8 mouse cellular contexts compared by ENCODE assay signal in genomic region chr14:45220090-45220956, GRCm38 (mm10). TPM values are rescaled to one million over a fixed set of nuclear protein-coding genes. Genes with fewer than 3 reads are reported as not detected.
DNase-seq lines count a peak whose midpoint lies in the region; ATAC-seq and TF ChIP-seq lines count a peak whose summit lies in the region.

Txndc16 (minus strand) TSS chr14:45220328.

- ATAC-seq in hindbrain, embryonic 12.5 days (ENCODE audit: low FRiP score), result peak; percentile 61
- peak; percentile 21 for ATAC-seq in lung, postnatal 0 days

- H3K4me2 ChIP-seq in hindbrain, embryonic 12.5 days (replicated peaks), result peak within 1 kb of the TSS; percentile 77
- H3K4me2 ChIP-seq in lung, postnatal 0 days (replicated peaks; ENCODE audit: low read depth, low read length), result peak within 1 kb of the TSS; percentile 91

- H3K36me3 ChIP-seq in hindbrain, embryonic 12.5 days, result no peaks in the 10 kb centered on the region
- H3K36me3 ChIP-seq in lung, postnatal 0 days (ENCODE audit: insufficient read depth, low read length), result no peaks in the 10 kb centered on the region

- H3K4me1 ChIP-seq in hindbrain, embryonic 12.5 days, result peaks cover 17% of the 10 kb centered on the region
- no peaks in the 10 kb centered on the region for H3K4me1 ChIP-seq in lung, postnatal 0 days (ENCODE audit: insufficient read depth, low read depth, low read length)

- peak within 1 kb of the TSS; percentile 96 for H3K27ac ChIP-seq in hindbrain, embryonic 12.5 days
- peak within 1 kb of the TSS; percentile 93 for H3K27ac ChIP-seq in lung, postnatal 0 days (ENCODE audit: low read length)

- H3K27me3 ChIP-seq in hindbrain, embryonic 12.5 days, result no peaks in the 10 kb centered on the region
- H3K27me3 ChIP-seq in lung, postnatal 0 days (replicated peaks; ENCODE audit: insufficient read depth, low read length), result no peaks in the 10 kb centered on the region

- peak; percentile 85 for DNase-seq in MN1 (ENCODE audit: low spot score)
- DNase-seq in cerebellum, adult 9-11 months, result peak; percentile 93
- DNase-seq in frontal cortex, postnatal 14 days (ENCODE audit: low spot score in 2 of 2), result peak; percentile 69 to 76
- peak; percentile 80 to 88 for DNase-seq in layer of hippocampus, postnatal 10 days (ENCODE audit: low spot score in 2 of 2)
- DNase-seq in lung, postnatal 0 days (ENCODE audit: low spot score), result peak; percentile 86
- peak; percentile 35 for DNase-seq in ovary, postnatal 10 days (ENCODE audit: low spot score)
- DNase-seq in thymus, postnatal 0 days (ENCODE audit: low spot score), result peak; percentile 71

- peak within 1 kb of the TSS; percentile 95 for H3K9ac ChIP-seq in hindbrain, embryonic 12.5 days
- H3K9ac ChIP-seq in lung, postnatal 0 days (replicated peaks; ENCODE audit: low read depth), result peak within 1 kb of the TSS; percentile 47

- TF ChIP-seq CTCF in lung, postnatal 0 days (IDR thresholded peaks at IDR 0.05), result no peak

- under 1% methylated on average over 57 of the region's 59 CpGs for WGBS in hindbrain, embryonic 12.5 days
- under 1% methylated on average over 48 of the region's 59 CpGs for whole genome bisulfite sequencing in lung, postnatal 0 days

- TF ChIP-seq EP300 in lung, postnatal 0 days (IDR thresholded peaks at IDR 0.05), result no peak

- no peaks in the 10 kb centered on the region for H3K9me3 ChIP-seq in hindbrain, embryonic 12.5 days (replicated peaks)
- H3K9me3 ChIP-seq in lung, postnatal 0 days (ENCODE audit: low read length), result no peaks in the 10 kb centered on the region

- H3K4me3 ChIP-seq in hindbrain, embryonic 12.5 days, result peak within 1 kb of the TSS; percentile 74
- H3K4me3 ChIP-seq in lung, postnatal 0 days (ENCODE audit: low read depth, low read length), result peak within 1 kb of the TSS; percentile 71

RNA-seq across cellular contexts. Expression of gene Txndc16, which starts in this region (rescaled TPM):
- polyA plus RNA-seq in hindbrain, embryonic 12.5 days (2016; fragmentation: Nextera tagmentation; extraction: Ambion mirVana), result 31.8 and 33.0 TPM in 2 replicates
- 10 to 100 TPM; 67.8 to 68.8 TPM for total RNA-seq in layer of hippocampus, postnatal 10 days (2021)
- polyA plus RNA-seq in lung, postnatal 0 days (2015; fragmentation: Nextera tagmentation; extraction: Ambion mirVana), result 9.4 and 14.0 TPM in 2 replicates
- 12.2 and 13.1 TPM in 2 replicates for polyA plus RNA-seq in thymus, postnatal 0 days (2015; fragmentation: Nextera tagmentation; extraction: Ambion mirVana)

Comparison
In these comparisons a context has a peak if more than half of its experiments do, and no peak if none do; other contexts are left out.
1. Peak in every context shown above with its lines: DNase-seq, ATAC-seq, H3K4me3 ChIP-seq and H3K27ac ChIP-seq.
2. DNase-seq: peak in every context shown above with its lines; median percentile 93 in cerebellum, adult 9-11 months; 86 in lung, postnatal 0 days; 85 in MN1; 84 in layer of hippocampus, postnatal 10 days; 72 in frontal cortex, postnatal 14 days; 71 in thymus, postnatal 0 days; 35 in ovary, postnatal 10 days.